Mouse (Mus musculus): ENCODE measurements around the gene Eno3.

Gene Eno3

GRCm38 (mm10) chr11:70679894-70680293, 22.9 kb downstream of the Eno3 start:
- no peak for DNase-seq (ENCODE audit: extremely low spot score, low read depth, low spot score)

- no peak for DNase-seq (ENCODE audit: extremely low spot score, low read depth, low spot score)
Observed at GRCm38 (mm10) chr11:70681170-70681569, 24.2 kb downstream of the Eno3 start.

GRCm38 (mm10) chr11:70681897-70682581, 25.0 kb downstream of the Eno3 start:
- no peak for DNase-seq (ENCODE audit: extremely low spot score, low read depth, low spot score)

- no peak for DNase-seq (ENCODE audit: extremely low spot score, low read depth, low spot score)
Observed at GRCm38 (mm10) chr11:70683640-70684039, 26.6 kb downstream of the Eno3 start.

GRCm38 (mm10) chr11:70686901-70687566, 30.0 kb downstream of the Eno3 start:
- DNase-seq (ENCODE audit: extremely low spot score, low read depth, low spot score): no peak

GRCm38 (mm10) chr11:70687601-70688199, 30.7 kb downstream of the Eno3 start, which contains the start of gene Camta2:
Camta2 (minus strand) TSS chr11:70688105.
- no peak for DNase-seq (ENCODE audit: extremely low spot score, low read depth, low spot score)

GRCm38 (mm10) chr11:70688372-70688771, 31.4 kb downstream of the Eno3 start:
- DNase-seq (ENCODE audit: extremely low spot score, low read depth, low spot score): no peak

- DNase-seq (ENCODE audit: extremely low spot score, low read depth, low spot score): no peak
Observed at GRCm38 (mm10) chr11:70689578-70689977, 32.6 kb downstream of the Eno3 start.

GRCm38 (mm10) chr11:70693504-70693903, 36.5 kb downstream of the Eno3 start:
- no peak for DNase-seq (ENCODE audit: extremely low spot score, low read depth, low spot score)

- DNase-seq (ENCODE audit: extremely low spot score, low read depth, low spot score): no peak
Observed at GRCm38 (mm10) chr11:70697376-70697775, 40.4 kb downstream of the Eno3 start.

- no peak for DNase-seq (ENCODE audit: extremely low spot score, low read depth, low spot score)
Observed at GRCm38 (mm10) chr11:70699051-70699450, 42.0 kb downstream of the Eno3 start.

GRCm38 (mm10) chr11:70699722-70700556, 42.9 kb downstream of the Eno3 start, which contains the start of the genes Inca1 and Kif1c:
Inca1 (minus strand) TSS chr11:70700155.
Kif1c (plus strand) TSS chr11:70700548.
- DNase-seq (ENCODE audit: extremely low spot score, low read depth, low spot score): peak; percentile 71

- DNase-seq (ENCODE audit: extremely low spot score, low read depth, low spot score): no peak
Observed at GRCm38 (mm10) chr11:70700613-70701012, 43.6 kb downstream of the Eno3 start.

- no peak for DNase-seq (ENCODE audit: extremely low spot score, low read depth, low spot score)
Observed at GRCm38 (mm10) chr11:70701221-70701955, 44.4 kb downstream of the Eno3 start.

- DNase-seq (ENCODE audit: extremely low spot score, low read depth, low spot score): no peak
Observed at GRCm38 (mm10) chr11:70701984-70702733, 45.2 kb downstream of the Eno3 start.

- no peak for DNase-seq (ENCODE audit: extremely low spot score, low read depth, low spot score)
Observed at GRCm38 (mm10) chr11:70702781-70703180, 45.8 kb downstream of the Eno3 start.

- no peak for DNase-seq (ENCODE audit: extremely low spot score, low read depth, low spot score)
Observed at GRCm38 (mm10) chr11:70706127-70706526, 49.1 kb downstream of the Eno3 start.

- DNase-seq (ENCODE audit: extremely low spot score, low read depth, low spot score): no peak
Observed at GRCm38 (mm10) chr11:70711026-70711425, 54.0 kb downstream of the Eno3 start.

All from hindlimb bud, embryonic 11.5 days (tissue).